Mouse (Mus musculus): ENCODE measurements at regions not wholly inside any gene's neighbourhood (a gene's known extent, or its start where the extent isn't known, plus 50 kb on each side); places are given as distances from the start of the nearest gene placed in this dataset.

DNA sequence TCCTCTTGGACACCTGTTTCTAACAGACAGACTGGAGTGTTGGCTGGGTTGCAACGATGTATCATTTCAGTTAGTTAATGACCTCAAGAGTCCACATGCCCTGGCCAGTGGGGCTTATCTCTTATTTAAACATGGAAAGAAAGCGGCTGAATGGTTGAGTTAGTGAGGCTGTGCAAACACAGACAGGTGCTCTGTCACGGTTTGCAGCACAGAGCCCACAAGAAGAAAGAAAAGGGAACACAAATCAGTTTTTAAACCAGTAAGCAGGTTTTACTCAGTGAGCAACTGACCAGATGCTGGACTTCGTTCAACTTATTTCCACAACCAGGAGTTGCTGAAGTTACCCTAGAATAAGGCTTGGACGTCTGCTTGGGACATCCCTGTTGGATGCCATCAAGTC, 86.3 kb downstream of the Qrsl1 start:
- no peak for DNase-seq

DNA sequence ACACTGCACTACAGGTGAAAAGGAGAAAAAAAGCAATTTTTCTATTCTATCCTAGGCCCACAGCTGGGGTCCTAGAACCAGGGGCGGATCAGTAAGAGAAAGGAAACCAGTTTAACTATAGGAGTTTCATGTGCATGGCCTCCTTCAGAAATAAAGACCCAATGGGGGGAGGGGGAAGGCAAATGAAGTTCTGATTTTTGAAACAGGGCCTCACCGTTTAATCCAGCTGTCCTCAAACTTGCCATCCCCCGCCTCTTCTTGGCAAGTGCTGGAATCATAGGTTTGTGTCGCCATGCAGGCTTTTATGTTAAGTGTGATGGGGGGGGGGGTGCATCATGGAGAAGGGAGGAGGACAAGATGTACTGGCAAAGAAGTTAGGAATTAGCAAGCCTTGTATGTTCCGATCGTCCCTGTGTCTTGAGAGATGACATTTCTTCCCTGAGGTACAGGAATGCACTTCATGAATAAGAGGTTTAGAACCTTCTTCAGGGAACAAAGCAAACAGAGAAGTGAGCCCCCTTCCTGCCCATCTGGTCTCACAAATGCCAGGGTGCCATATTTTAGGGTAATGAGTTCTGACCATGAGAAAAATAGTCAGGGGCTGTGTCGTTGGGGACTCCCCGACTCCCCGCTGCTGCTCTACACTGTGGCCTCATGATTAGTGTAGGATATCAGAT, 83.9 kb downstream of the Qrsl1 start:
- no peak for DNase-seq

DNA sequence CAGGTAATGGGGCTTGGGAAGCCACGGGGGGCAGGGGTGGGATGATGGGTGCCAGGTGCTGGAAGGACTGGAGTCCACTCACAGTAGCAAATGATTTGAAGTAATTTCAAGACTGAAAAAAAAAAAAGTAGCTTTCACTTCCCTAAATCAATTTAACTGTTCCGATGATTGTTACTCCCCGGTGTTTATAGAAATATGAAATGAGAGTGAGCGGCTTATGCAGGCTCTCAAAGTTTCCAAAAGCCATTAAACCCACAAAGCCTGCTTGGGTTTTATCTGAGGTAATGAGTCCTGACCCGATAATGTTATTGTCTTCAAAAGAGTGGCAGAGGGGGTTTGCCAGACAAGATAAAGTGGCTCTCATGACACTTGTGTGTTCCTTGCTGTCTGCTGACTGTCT, 82.9 kb downstream of the Qrsl1 start:
- no peak for DNase-seq

GRCm38 (mm10) chr10:43819434-43819833, 82.1 kb downstream of the Qrsl1 start:
- no peak for DNase-seq

GRCm38 (mm10) chr10:43822615-43823014, 78.9 kb downstream of the Qrsl1 start:
- DNase-seq: no peak

GRCm38 (mm10) chr10:43824009-43824408, 77.5 kb downstream of the Qrsl1 start:
- no peak for DNase-seq

All from kidney, adult 8-10 months (tissue).